Mouse (Mus musculus) liver, embryonic 14.5 days (tissue): ENCODE measurements at regions not wholly inside any gene's neighbourhood (a gene's known extent, or its start where the extent isn't known, plus 50 kb on each side); places are given as distances from the start of the nearest gene placed in this dataset.

ENCODE experiments used
- CTCF ChIP-seq: IDR thresholded peaks from 2 replicates; pipeline ENCODE4 v1.5.1; 2016; ENCODE audit warnings: antibody characterized with exemption, low read depth, control low read depth
- EP300 ChIP-seq: IDR thresholded peaks from 2 replicates; pipeline ENCODE4 v1.6.1; 2016; ENCODE audit warnings: antibody characterized with exemption, low read depth

GRCm38 (mm10) chr7:136285606-136286005 is 569.4 kb upstream of the Mki67 start:
- TF ChIP-seq CTCF (no peak), EP300 (no peak)
